Mouse (Mus musculus) lung, postnatal 4 days (tissue): ENCODE results near the gene Capn15.

ENCODE experiments used
- DNase-seq, 2 experiments: peaks; one replicate each; pipeline ENCODE4 v3.0.0; 2021

Gene Capn15

GRCm38 (mm10) chr17:25953161-25953560, 32.4 kb downstream of the Capn15 start:
- DNase-seq: no peak

- DNase-seq: peak; percentile 16 to 48
These were observed 33.6 kb downstream of the Capn15 start, which contains the start of gene A930017K11Rik for GRCm38 (mm10) chr17:25951803-25952623. TSS of gene A930017K11Rik (minus strand) at chr17:25952565.

GRCm38 (mm10) chr17:25951225-25951802, 34.3 kb downstream of the Capn15 start:
- DNase-seq: no peak

GRCm38 (mm10) chr17:25950706-25951105, 34.9 kb downstream of the Capn15 start:
- no peak for DNase-seq

- DNase-seq: no peak
These were observed 35.6 kb downstream of the Capn15 start for GRCm38 (mm10) chr17:25949981-25950380.

- no peak for DNase-seq
These were observed 37.5 kb downstream of the Capn15 start for GRCm38 (mm10) chr17:25948051-25948450.

- no peak for DNase-seq
These were observed 38.0 kb downstream of the Capn15 start for GRCm38 (mm10) chr17:25947576-25947975.

GRCm38 (mm10) chr17:25946891-25947290, 38.7 kb downstream of the Capn15 start:
- no peak for DNase-seq

GRCm38 (mm10) chr17:25946349-25946748, 39.2 kb downstream of the Capn15 start:
- no peak for DNase-seq

- DNase-seq: no peak
These were observed 40.0 kb downstream of the Capn15 start for GRCm38 (mm10) chr17:25945517-25946155.

- no peak for DNase-seq
These were observed 41.0 kb downstream of the Capn15 start, which contains the start of the genes Pigq and Nhlrc4 for GRCm38 (mm10) chr17:25944366-25945163. TSS of gene Pigq (minus strand) at chr17:25944936. TSS of gene Nhlrc4 (minus strand) at chr17:25944961.

- no peak for DNase-seq
These were observed 41.8 kb downstream of the Capn15 start for GRCm38 (mm10) chr17:25943769-25944168.

GRCm38 (mm10) chr17:25943221-25943620, 42.4 kb downstream of the Capn15 start:
- DNase-seq: no peak

GRCm38 (mm10) chr17:25942597-25943151, 42.9 kb downstream of the Capn15 start:
- no peak for DNase-seq

GRCm38 (mm10) chr17:25941511-25942241, 43.9 kb downstream of the Capn15 start:
- DNase-seq: peak; percentile 88 to 89

- DNase-seq: no peak
These were observed 51.1 kb downstream of the Capn15 start for GRCm38 (mm10) chr17:25934526-25934925.

GRCm38 (mm10) chr17:25925348-25925747, 60.2 kb downstream of the Capn15 start:
- no peak for DNase-seq

GRCm38 (mm10) chr17:25922120-25922519, 63.5 kb downstream of the Capn15 start:
- DNase-seq: no peak

- peak; percentile 100 for DNase-seq
These were observed 65.6 kb downstream of the Capn15 start for GRCm38 (mm10) chr17:25919786-25920642.

- peak; percentile 60 to 69 for DNase-seq
These were observed 66.3 kb downstream of the Capn15 start, which contains the start of gene Rab40c for GRCm38 (mm10) chr17:25919144-25919785. TSS of gene Rab40c (minus strand) at chr17:25919727.
